Mouse (Mus musculus) CH12.LX (cell line): Measurements from ENCODE around the gene Slc10a7. TPM values are rescaled to one million over a fixed set of nuclear protein-coding genes. Genes with fewer than 3 reads are reported as not detected.

Source experiments
- DNase-seq: peaks from one replicate; pipeline ENCODE4 v3.0.0-alpha.2; 2013; ENCODE audit errors: extremely low read depth
- H3K27ac ChIP-seq: 2 replicates; pipeline ENCODE4 v1.5.1; 2012; ENCODE audit warnings: low read depth, mild to moderate bottlenecking, control low read depth, moderate library complexity; ENCODE audit not compliant: insufficient read depth
- H3K27me3 ChIP-seq: replicated peaks from 2 replicates; pipeline ENCODE3; 2012; ENCODE audit warnings: inconsistent platforms
- H3K36me3 ChIP-seq, 2 experiments: replicated peaks in 1 of 2; 2 replicates each; pipeline versions ENCODE3 to v1.6.1; 2012; ENCODE audit warnings: inconsistent platforms in 1 of 2, low read length in 1 of 2, mild to moderate bottlenecking in 1 of 2, mixed read lengths in 1 of 2, moderate library complexity in 1 of 2; ENCODE audit not compliant: control insufficient read depth in 1 of 2, insufficient read depth in 1 of 2
- H3K4me1 ChIP-seq, 2 experiments: 2 replicates each; pipeline ENCODE4 v1.6.1; 2012; ENCODE audit warnings: inconsistent platforms in 1 of 2, moderate library complexity in 1 of 2; ENCODE audit not compliant: insufficient read depth in 2 of 2, control insufficient read depth in 1 of 2
- H3K4me2 ChIP-seq: 2 replicates; pipeline ENCODE4 v1.6.1; 2012; ENCODE audit warnings: low read depth, mild to moderate bottlenecking, control low read depth; ENCODE audit not compliant: poor library complexity, insufficient read depth, severe bottlenecking
- H3K4me3 ChIP-seq, 3 experiments: fragments of 150-350 bp in 1 of 3; sonication (generic) in 1 of 3; replicated peaks in 1 of 3; 2 replicates each; pipeline versions ENCODE3 to v1.5.1; 2011 to 2012; ENCODE audit warnings: low read depth in 2 of 3, low read length in 2 of 3, mild to moderate bottlenecking in 2 of 3, moderate library complexity in 2 of 3, control low read depth in 1 of 3, improper control_type of control experiment in 1 of 3, inconsistent platforms in 1 of 3, mixed read lengths in 1 of 3; ENCODE audit not compliant: poor library complexity in 1 of 3
- H3K79me2 ChIP-seq: replicated peaks from 2 replicates; pipeline ENCODE4 v1.6.1; 2012; ENCODE audit warnings: mild to moderate bottlenecking, moderate library complexity; ENCODE audit not compliant: control insufficient read depth, poor library complexity, insufficient read depth, severe bottlenecking; ENCODE audit errors: extremely low read depth
- H3K9ac ChIP-seq: 2 replicates; pipeline ENCODE4 v1.6.1; 2012; ENCODE audit warnings: low read depth, mild to moderate bottlenecking, control low read depth, moderate library complexity; ENCODE audit not compliant: insufficient read depth
- H3K9me3 ChIP-seq: replicated peaks from 2 replicates; pipeline ENCODE3; 2012; ENCODE audit warnings: low read length, inconsistent platforms, mixed read lengths
- BHLHE40 ChIP-seq: IDR thresholded peaks from 2 replicates; pipeline ENCODE4 v1.6.1; 2011; ENCODE audit warnings: mild to moderate bottlenecking, low read depth, low read length, improper control_type of control experiment
- CHD1 ChIP-seq: IDR thresholded peaks from 2 replicates; pipeline ENCODE4 v1.6.1; 2012; ENCODE audit warnings: low read depth, low read length, improper control_type of control experiment, inconsistent platforms
- CTCF ChIP-seq, 2 experiments: IDR thresholded peaks in 1 of 2; conservative IDR thresholded peaks in 1 of 2; 2 replicates each; pipeline ENCODE4 v1.5.1; 2011 to 2012; ENCODE audit warnings: low read depth in 2 of 2, low read length in 2 of 2, improper control_type of control experiment in 1 of 2, inconsistent platforms in 1 of 2, mild to moderate bottlenecking in 1 of 2, moderate library complexity in 1 of 2
- E2F4 ChIP-seq: IDR thresholded peaks from 2 replicates; pipeline ENCODE4 v1.6.1; 2011; ENCODE audit warnings: low read depth, low read length, improper control_type of control experiment; ENCODE audit not compliant: insufficient replicate concordance
- ELF1 ChIP-seq: IDR thresholded peaks from 2 replicates; pipeline ENCODE4 v1.6.1; 2014; ENCODE audit warnings: low read depth, mild to moderate bottlenecking, inconsistent platforms, low read length, improper control_type of control experiment
- EP300 ChIP-seq: IDR thresholded peaks from 2 replicates; pipeline ENCODE4 v1.6.1; 2011; ENCODE audit warnings: low read length, improper control_type of control experiment
- HCFC1 ChIP-seq: IDR thresholded peaks from 2 replicates; pipeline ENCODE4 v1.6.1; 2012; ENCODE audit warnings: low read depth, mild to moderate bottlenecking, inconsistent platforms, low read length, improper control_type of control experiment
- IRF4 ChIP-seq: IDR thresholded peaks from 2 replicates; pipeline ENCODE4 v1.6.1; 2014; ENCODE audit warnings: low read depth, mild to moderate bottlenecking, inconsistent platforms, low read length, improper control_type of control experiment
- MAFK ChIP-seq: IDR thresholded peaks from 2 replicates; pipeline ENCODE4 v1.6.1; 2011; ENCODE audit warnings: low read length, improper control_type of control experiment; ENCODE audit not compliant: insufficient replicate concordance
- MYC ChIP-seq: IDR thresholded peaks from 2 replicates; pipeline ENCODE4 v1.6.1; 2011; ENCODE audit warnings: low read depth, mild to moderate bottlenecking, improper control_type of control experiment, low read length
- NELFE ChIP-seq: IDR thresholded peaks from 2 replicates; pipeline ENCODE4 v1.6.1; 2011; ENCODE audit warnings: low read depth, low read length, improper control_type of control experiment
- NRF1 ChIP-seq: IDR thresholded peaks from 2 replicates; pipeline ENCODE4 v1.6.1; 2014; ENCODE audit warnings: low read depth, mild to moderate bottlenecking, inconsistent platforms, low read length, improper control_type of control experiment, moderate library complexity
- PAX5 ChIP-seq: IDR thresholded peaks from 2 replicates; pipeline ENCODE4 v1.6.1; 2012; ENCODE audit warnings: low read length, inconsistent platforms, mixed read lengths
- POLR2A ChIP-seq: IDR thresholded peaks from 2 replicates; pipeline ENCODE4 v1.6.1; 2011; ENCODE audit warnings: low read depth, mild to moderate bottlenecking, improper control_type of control experiment, low read length
- POLR2AphosphoS2 ChIP-seq: IDR thresholded peaks from 2 replicates; pipeline ENCODE4 v1.6.1; 2011; ENCODE audit warnings: low read depth, low read length, improper control_type of control experiment
- RCOR1 ChIP-seq: conservative IDR thresholded peaks from 2 replicates; pipeline ENCODE4 v1.6.1; 2012; ENCODE audit warnings: low read depth, mild to moderate bottlenecking, inconsistent platforms, low read length, improper control_type of control experiment
- SMC3 ChIP-seq: IDR thresholded peaks from 2 replicates; pipeline ENCODE4 v1.6.1; 2011; ENCODE audit warnings: low read depth, low read length, improper control_type of control experiment
- TBP ChIP-seq: conservative IDR thresholded peaks from 2 replicates; pipeline ENCODE4 v1.6.1; 2011; ENCODE audit warnings: low read depth, low read length, improper control_type of control experiment
- TCF12 ChIP-seq: IDR thresholded peaks from 2 replicates; pipeline ENCODE4 v1.6.1; 2014; ENCODE audit warnings: low read depth, mild to moderate bottlenecking, inconsistent platforms, low read length, improper control_type of control experiment
- USF1 ChIP-seq: IDR thresholded peaks from 2 replicates; pipeline ENCODE4 v1.6.1; 2014; ENCODE audit warnings: low read depth, mild to moderate bottlenecking, inconsistent platforms, low read length, improper control_type of control experiment
- USF2 ChIP-seq: conservative IDR thresholded peaks from 2 replicates; pipeline ENCODE4 v1.6.1; 2011; ENCODE audit warnings: low read depth, low read length, improper control_type of control experiment
- ZC3H11A ChIP-seq: IDR thresholded peaks from 2 replicates; pipeline ENCODE4 v1.6.1; 2012; ENCODE audit warnings: low read depth, mild to moderate bottlenecking, inconsistent platforms, low read length, improper control_type of control experiment
- ZKSCAN1 ChIP-seq: IDR thresholded peaks from 2 replicates; pipeline ENCODE4 v1.6.1; 2012; ENCODE audit warnings: low read depth, inconsistent platforms, low read length, improper control_type of control experiment, borderline replicate concordance
- ZMIZ1 ChIP-seq: IDR thresholded peaks from 2 replicates; pipeline ENCODE4 v1.6.1; 2012; ENCODE audit warnings: low read depth, mild to moderate bottlenecking, inconsistent platforms, low read length, improper control_type of control experiment
- dilution Hi-C: fragments of 300-500 bp; cut with MboI; formaldehyde crosslinking; loops from 2 replicates; pipeline ENCODE4 v1.14.3; 2020; ENCODE audit warnings: low sequenced_read_pairs; ENCODE audit not compliant: extremely low pct_unique_long_range_greater_than_20kb, extremely low pct_ligation_motif_present
- in situ Hi-C: fragments of 300-500 bp; cut with MboI; formaldehyde crosslinking; loops from 3 replicates; pipeline ENCODE4 v1.14.3; 2019; ENCODE audit warnings: low sequenced_read_pairs, low pct_ligation_motif_present, low pct_unique_long_range_greater_than_20kb, mixed read lengths
- polyA plus RNA-seq: library from polyadenylated mRNA; unstranded; fragments of >175 nt; gene quantifications from 2 replicates; pipeline ENCODE4 v1.2.1, GENCODE M21; 2012; ENCODE audit warnings: low read depth; ENCODE audit not compliant: insufficient read length
- total RNA-seq, 2 experiments: library from RNA; depleted of rRNA; stranded (reverse); fragments of 300-350 nt in 1 of 2; fragments of >200 nt in 1 of 2; gene quantifications; 2 replicates each; pipeline ENCODE4 v1.2.3; 2012 to 2014

Gene Slc10a7
- total and polyA plus RNA-seq, 3 experiments: 10.8 to 20.4 (median 16.3) TPM

- H3K4me3 ChIP-seq: no peak overlapping the region
- H3K79me2 ChIP-seq: no peaks in the 10 kb centered on the region
- no peak for TF ChIP-seq E2F4
- no peak for TF ChIP-seq RCOR1
- TF ChIP-seq POLR2A: no peak
- no peak for TF ChIP-seq TBP
- TF ChIP-seq IRF4: no peak
- TF ChIP-seq ZMIZ1: no peak
- no peak for TF ChIP-seq POLR2AphosphoS2
- TF ChIP-seq ZC3H11A: no peak
- no peak for TF ChIP-seq SMC3
- TF ChIP-seq NELFE: no peak
- TF ChIP-seq USF1: no peak
- no peak for TF ChIP-seq CHD1
- no peak for TF ChIP-seq PAX5
- no peak for TF ChIP-seq ZKSCAN1
- no peak for TF ChIP-seq TCF12
- no peak for TF ChIP-seq CTCF (conservative IDR thresholded peaks at IDR 0.05 in 1 of 2, IDR thresholded peaks at IDR 0.05 in 1 of 2; ENCODE audit: low read depth in 2 of 2, low read length in 2 of 2)
- TF ChIP-seq ELF1: no peak
- TF ChIP-seq BHLHE40: no peak
- no peak for TF ChIP-seq MAFK
- no peak overlapping the region for H3K4me2 ChIP-seq
- H3K4me1 ChIP-seq: peaks cover 0 to 8% of the 10 kb centered on the region in 2 experiments; a peak in 2 of 4 replicates
- H3K9ac ChIP-seq: no peak overlapping the region
- no peak overlapping the region for H3K27ac ChIP-seq
- H3K36me3 ChIP-seq: peaks cover 6 to 50% of the 10 kb centered on the region in 2 experiments
- no peaks in the 10 kb centered on the region for H3K27me3 ChIP-seq
- dilution Hi-C loops: no loop called here
- no peak for DNase-seq
- peaks cover 4% of the 10 kb centered on the region for H3K9me3 ChIP-seq
- in situ Hi-C loops: no loop called here
These were observed 47.8 kb downstream of the Slc10a7 start for GRCm38 (mm10) chr8:78556773-78557434.

- Histone ChIP-seq H3K27me3 (no peaks in the 10 kb centered on the region), H3K36me3 (peaks cover 5 to 55% of the 10 kb centered on the region in 2 experiments), H3K27ac (no peak overlapping the region), H3K79me2 (no peaks in the 10 kb centered on the region), H3K9ac (no peak overlapping the region), H3K4me2 (no peak overlapping the region), H3K4me1 (peaks cover 0 to 6% of the 10 kb centered on the region in 2 experiments; a peak in 2 of 4 replicates), H3K9me3 (peaks cover 4% of the 10 kb centered on the region), H3K4me3 (no peak overlapping the region)
- in situ Hi-C loops: no loop called here
- dilution Hi-C loops: no loop called here
- TF ChIP-seq SMC3 (peak; percentile 10; the same call in 1 of the 2 replicates), MAFK (no peak), HCFC1 (no peak), EP300 (no peak), USF2 (no peak), CTCF (conservative IDR thresholded peaks at IDR 0.05 in 1 of 2, IDR thresholded peaks at IDR 0.05 in 1 of 2; ENCODE audit: low read depth in 2 of 2, low read length in 2 of 2) (peak; percentile 28 to 40; a peak in 3 of 4 replicates), USF1 (no peak), NRF1 (no peak), IRF4 (no peak), ELF1 (no peak), RCOR1 (no peak), CHD1 (no peak), MYC (no peak), TBP (no peak)
- DNase-seq: peak; percentile 10
These were observed 52.5 kb downstream of the Slc10a7 start for GRCm38 (mm10) chr8:78561620-78562019.
